Mouse (Mus musculus) E14TG2a.4 (cell line): Measurements from ENCODE around the gene Cc2d2b.

Experiments
- CTCF ChIP-seq: conservative IDR thresholded peaks from 2 replicates; pipeline ENCODE4 v1.5.1; 2014; ENCODE audit warnings: low read length
- NANOG ChIP-seq: IDR thresholded peaks from 2 replicates; pipeline ENCODE4 v1.6.1; 2014; ENCODE audit warnings: borderline replicate concordance, low read length, mixed read lengths
- POU5F1 ChIP-seq: IDR thresholded peaks from 2 replicates; pipeline ENCODE4 v1.6.1; 2014; ENCODE audit warnings: low read length, borderline replicate concordance

DNA sequence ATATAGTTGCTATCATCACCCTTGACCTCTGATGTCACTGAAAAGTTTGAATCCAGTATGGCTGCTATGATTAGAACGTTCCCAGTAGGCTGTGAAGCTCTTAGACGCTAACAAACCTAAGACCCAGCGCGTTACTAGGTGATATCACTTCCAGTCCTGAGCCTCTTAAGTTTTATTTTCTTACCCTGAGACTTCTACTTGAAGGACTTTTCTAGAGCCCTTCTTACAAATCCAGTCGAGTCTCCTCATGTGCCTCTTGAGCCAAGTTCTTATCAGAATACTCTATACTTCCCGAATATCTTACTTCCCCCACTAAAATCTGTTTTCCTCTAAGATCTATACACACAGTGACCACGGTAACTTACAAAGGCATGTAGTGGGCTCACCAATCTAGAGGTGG, 89.7 kb downstream of the Cc2d2b start:
- TF ChIP-seq CTCF (no peak), NANOG (no peak), POU5F1 (no peak)
